ENCODE assay signal across 10 mouse cellular contexts in genomic region chr9:116366193-116366592, GRCm38 (mm10).
DNase-seq lines count a peak whose midpoint lies in the region; ATAC-seq and TF ChIP-seq lines count a peak whose summit lies in the region.
"Had no signal": no experiment of that assay in that cellular context is flagged by ENCODE, and none has a peak within 500 bp of the region (broad histone marks: within the 10 kb centered on the region; RNA-seq: fewer than 3 reads in every experiment).

No protein-coding gene starts in this region.

- no peak overlapping the region for H3K9ac ChIP-seq in kidney, postnatal 0 days (ENCODE audit: low read depth, low read length)
- H3K9ac ChIP-seq in forebrain, embryonic 13.5 days = no peak overlapping the region
- no peak overlapping the region for H3K9ac ChIP-seq in intestine, postnatal 0 days (ENCODE audit: low read depth, low read length)
- H3K9ac ChIP-seq: heart, embryonic 15.5 days; neural tube, embryonic 13.5 days had no signal

- H3K27ac ChIP-seq in kidney, postnatal 0 days = no peak overlapping the region
- H3K27ac ChIP-seq in forebrain, embryonic 13.5 days = no peak overlapping the region
- H3K27ac ChIP-seq in intestine, postnatal 0 days (ENCODE audit: low read depth, low read length) = no peak overlapping the region
- H3K27ac ChIP-seq: heart, embryonic 15.5 days; neural tube, embryonic 13.5 days had no signal

- no peak for TF ChIP-seq CTCF in kidney, postnatal 0 days (IDR thresholded peaks at IDR 0.05; ENCODE audit: low read depth)
- no peak for TF ChIP-seq CTCF in intestine, postnatal 0 days (IDR thresholded peaks at IDR 0.05; ENCODE audit: low read depth)

- 68% methylated on average over 9 of the region's 9 CpGs for WGBS in kidney, postnatal 0 days
- 86% methylated on average over 9 of the region's 9 CpGs for WGBS in forebrain, embryonic 13.5 days
- 75% methylated on average over 9 of the region's 9 CpGs for WGBS in intestine, postnatal 0 days

- ATAC-seq in kidney, postnatal 0 days (replicated peaks; ENCODE audit: low FRiP score, low read depth) = no peak
- ATAC-seq in forebrain, embryonic 13.5 days = no peak
- no peak for ATAC-seq in intestine, postnatal 0 days

- no peaks in the 10 kb centered on the region for H3K4me1 ChIP-seq in kidney, postnatal 0 days (replicated peaks; ENCODE audit: insufficient read depth, low read length)
- H3K4me1 ChIP-seq in forebrain, embryonic 13.5 days = 0 out of 2 replicates have a peak, but pooled peaks cover 2% of the 10 kb centered on the region
- no peaks in the 10 kb centered on the region for H3K4me1 ChIP-seq in intestine, postnatal 0 days (replicated peaks; ENCODE audit: control insufficient read depth, insufficient read depth, low read length)
- H3K4me1 ChIP-seq: heart, embryonic 15.5 days had no signal

- H3K4me3 ChIP-seq in kidney, postnatal 0 days (replicated peaks; ENCODE audit: low read depth, low read length) = no peak overlapping the region
- H3K4me3 ChIP-seq in forebrain, embryonic 13.5 days = no peak overlapping the region
- H3K4me3 ChIP-seq in intestine, postnatal 0 days (ENCODE audit: low read depth, low read length) = no peak overlapping the region
- H3K4me3 ChIP-seq: heart, embryonic 15.5 days; neural tube, embryonic 13.5 days had no signal

- H3K9me3 ChIP-seq in kidney, postnatal 0 days (replicated peaks; ENCODE audit: low read length) = no peaks in the 10 kb centered on the region
- H3K9me3 ChIP-seq in forebrain, embryonic 13.5 days (replicated peaks) = no peaks in the 10 kb centered on the region
- H3K9me3 ChIP-seq in intestine, postnatal 0 days (ENCODE audit: control insufficient read depth) = 0 out of 2 replicates have a peak, but pooled peaks cover 4% of the 10 kb centered on the region
- H3K9me3 ChIP-seq: heart, embryonic 15.5 days; neural tube, embryonic 13.5 days had no signal

- no peaks in the 10 kb centered on the region for H3K27me3 ChIP-seq in kidney, postnatal 0 days (ENCODE audit: insufficient read depth, low read length)
- no peaks in the 10 kb centered on the region for H3K27me3 ChIP-seq in forebrain, embryonic 13.5 days
- H3K27me3 ChIP-seq in intestine, postnatal 0 days (replicated peaks; ENCODE audit: control insufficient read depth, insufficient read depth, low read length) = no peaks in the 10 kb centered on the region
- H3K27me3 ChIP-seq: heart, embryonic 15.5 days; neural tube, embryonic 13.5 days had no signal

- DNase-seq in right cerebral cortex, postnatal 10 days (ENCODE audit: low spot score in 2 of 2) = peak; percentile 33 to 42
- no peak for DNase-seq in right cerebral cortex, postnatal 25 days
- peak; percentile 39 for DNase-seq in kidney, postnatal 0 days (ENCODE audit: low spot score)
- DNase-seq in naive thymus-derived CD4-positive, alpha-beta T cell, adult 2 months (ENCODE audit: low read depth) = peak; percentile 92
- DNase-seq in cerebellum, adult 11 months = no peak
- DNase-seq in frontal cortex, postnatal 10 days (ENCODE audit: low spot score in 2 of 2) = no peak

- H3K4me2 ChIP-seq in kidney, postnatal 0 days (ENCODE audit: low read length) = no peak overlapping the region
- no peak overlapping the region for H3K4me2 ChIP-seq in forebrain, embryonic 13.5 days
- H3K4me2 ChIP-seq in intestine, postnatal 0 days (replicated peaks; ENCODE audit: low read depth) = no peak overlapping the region
- H3K4me2 ChIP-seq: heart, embryonic 15.5 days; neural tube, embryonic 13.5 days had no signal

- H3K36me3 ChIP-seq in kidney, postnatal 0 days (ENCODE audit: insufficient read depth, low read length) = no peaks in the 10 kb centered on the region
- no peaks in the 10 kb centered on the region for H3K36me3 ChIP-seq in forebrain, embryonic 13.5 days (ENCODE audit: poor library complexity, severe bottlenecking)
- H3K36me3 ChIP-seq in intestine, postnatal 0 days (ENCODE audit: control insufficient read depth, insufficient read depth) = no peaks in the 10 kb centered on the region
- H3K36me3 ChIP-seq: heart, embryonic 15.5 days; neural tube, embryonic 13.5 days had no signal

Comparison
In these comparisons a context has a peak if more than half of its experiments do, and no peak if none do; other contexts are left out.
1. DNase-seq: peak in right cerebral cortex, postnatal 10 days (2 of 2), kidney, postnatal 0 days (single experiment) and naive thymus-derived CD4-positive, alpha-beta T cell, adult 2 months (single experiment); none in right cerebral cortex, postnatal 25 days (single experiment), cerebellum, adult 11 months (single experiment) and frontal cortex, postnatal 10 days (0 of 2).